ENCODE assay signal across 8 mouse cellular contexts in the genomic region with DNA sequence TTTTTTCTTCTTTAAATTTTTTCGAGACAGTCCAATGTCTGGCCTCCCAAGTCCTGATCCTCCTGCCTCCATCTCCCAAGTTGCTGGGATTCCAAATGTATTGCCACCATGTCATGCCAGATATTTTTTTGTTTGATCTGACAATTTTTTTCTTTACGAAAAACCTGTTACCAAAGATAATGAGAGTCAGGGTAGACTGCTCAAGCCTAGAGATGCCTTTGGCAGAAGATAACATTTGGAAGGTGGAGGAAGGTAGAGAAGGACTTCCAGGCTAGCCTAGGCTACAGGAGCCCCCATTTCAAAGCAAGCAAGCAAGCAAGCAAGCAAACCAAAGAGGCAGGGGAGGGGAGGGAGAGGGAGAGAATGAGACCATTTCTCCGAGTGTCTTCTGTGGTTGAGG. TPM values are rescaled to one million over a fixed set of nuclear protein-coding genes. Genes with fewer than 3 reads are reported as not detected.
DNase-seq lines count a peak whose midpoint lies in the region; ATAC-seq and TF ChIP-seq lines count a peak whose summit lies in the region.

No protein-coding gene starts in this region.

- peak overlapping the region; percentile 70 for H3K4me3 ChIP-seq in kidney, embryonic 15.5 days (replicated peaks)
- H3K4me3 ChIP-seq in hindbrain, postnatal 0 days (ENCODE audit: low read length), result peak overlapping the region; percentile 84
- peak overlapping the region; percentile 75 for H3K4me3 ChIP-seq in midbrain, postnatal 0 days (ENCODE audit: low read depth, low read length)

- no peak overlapping the region for H3K27ac ChIP-seq in kidney, embryonic 15.5 days
- peak overlapping the region; percentile 92 for H3K27ac ChIP-seq in hindbrain, postnatal 0 days
- peak overlapping the region; percentile 89; the same call in 1 of the 2 replicates for H3K27ac ChIP-seq in midbrain, postnatal 0 days (ENCODE audit: low read depth, low read length)

- no peak for ATAC-seq in kidney, embryonic 15.5 days (replicated peaks; ENCODE audit: low FRiP score)
- ATAC-seq in hindbrain, postnatal 0 days, result no peak
- ATAC-seq in midbrain, postnatal 0 days (ENCODE audit: low FRiP score), result no peak
- no peak for ATAC-seq in activated CD4-positive, CD25-positive, alpha-beta regulatory T cell, adult 4 months

- no peak for TF ChIP-seq CTCF in hindbrain, postnatal 0 days (IDR thresholded peaks at IDR 0.05; ENCODE audit: low read depth)
- TF ChIP-seq CTCF in midbrain, postnatal 0 days (IDR thresholded peaks at IDR 0.05), result no peak

- peak overlapping the region; percentile 63 for H3K4me2 ChIP-seq in kidney, embryonic 15.5 days
- H3K4me2 ChIP-seq in hindbrain, postnatal 0 days (ENCODE audit: low read depth, low read length), result peak overlapping the region; percentile 65
- peak overlapping the region; percentile 65 for H3K4me2 ChIP-seq in midbrain, postnatal 0 days (ENCODE audit: low read depth, low read length, poor library complexity, severe bottlenecking)

- H3K4me1 ChIP-seq in kidney, embryonic 15.5 days, result peaks cover 16% of the 10 kb centered on the region
- H3K4me1 ChIP-seq in hindbrain, postnatal 0 days (ENCODE audit: insufficient read depth, low read length), result 0 out of 2 replicates have a peak, but pooled peaks cover 6% of the 10 kb centered on the region
- H3K4me1 ChIP-seq in midbrain, postnatal 0 days (ENCODE audit: insufficient read depth, low read length), result peaks cover 4% of the 10 kb centered on the region

- H3K9ac ChIP-seq in kidney, embryonic 15.5 days, result peak overlapping the region; percentile 85
- peak overlapping the region; percentile 87 for H3K9ac ChIP-seq in hindbrain, postnatal 0 days (replicated peaks; ENCODE audit: low read length)
- H3K9ac ChIP-seq in midbrain, postnatal 0 days (replicated peaks; ENCODE audit: low read length, poor library complexity, severe bottlenecking), result peak overlapping the region; percentile 91

- no peak for DNase-seq in kidney, adult 9 months
- peak; percentile 20 for DNase-seq in c-Kit-negative CD71-positive TER-119-positive erythroid progenitor cells, embryonic 14.5 days (ENCODE audit: low read depth, low spot score)
- no peak for DNase-seq in hindbrain, postnatal 0 days (ENCODE audit: low spot score)
- DNase-seq in midbrain, postnatal 0 days (ENCODE audit: low spot score), result no peak
- DNase-seq in ovary, postnatal 36 days (ENCODE audit: low spot score), result no peak
- DNase-seq in testis, postnatal 14 days (ENCODE audit: low spot score), result no peak

- no peaks in the 10 kb centered on the region for H3K36me3 ChIP-seq in kidney, embryonic 15.5 days
- no peaks in the 10 kb centered on the region for H3K36me3 ChIP-seq in hindbrain, postnatal 0 days (ENCODE audit: insufficient read depth, low read length)
- H3K36me3 ChIP-seq in midbrain, postnatal 0 days (ENCODE audit: insufficient read depth, low read length), result no peaks in the 10 kb centered on the region

- no peaks in the 10 kb centered on the region for H3K27me3 ChIP-seq in kidney, embryonic 15.5 days
- H3K27me3 ChIP-seq in hindbrain, postnatal 0 days (ENCODE audit: insufficient read depth, low read length), result no peaks in the 10 kb centered on the region
- H3K27me3 ChIP-seq in midbrain, postnatal 0 days (ENCODE audit: insufficient read depth, low read length), result no peaks in the 10 kb centered on the region

- H3K9me3 ChIP-seq in kidney, embryonic 15.5 days (replicated peaks), result no peaks in the 10 kb centered on the region
- H3K9me3 ChIP-seq in hindbrain, postnatal 0 days (ENCODE audit: low read length), result no peaks in the 10 kb centered on the region
- H3K9me3 ChIP-seq in midbrain, postnatal 0 days (ENCODE audit: low read length), result no peaks in the 10 kb centered on the region

- 42% methylated on average over 3 of the region's 3 CpGs for WGBS in kidney, embryonic 15.5 days
- 33% methylated on average over 3 of the region's 3 CpGs for WGBS in hindbrain, postnatal 0 days
- WGBS in midbrain, postnatal 0 days, result 26% methylated on average over 3 of the region's 3 CpGs

RNA-seq across cellular contexts. Expression of a gene that starts 0.9 kb away (rescaled TPM):
- 39.2 and 40.3 TPM in 2 replicates for polyA plus RNA-seq in kidney, embryonic 15.5 days (2015; fragmentation: Nextera tagmentation; extraction: Ambion mirVana)
- total RNA-seq in hindbrain, postnatal 0 days (2014; rRNA removed), result 51.5 and 74.1 TPM in 2 replicates
- polyA plus RNA-seq in hindbrain, postnatal 0 days (2015; fragmentation: Nextera tagmentation; extraction: Ambion mirVana), result 63.5 and 64.8 TPM in 2 replicates
- total RNA-seq in midbrain, postnatal 0 days (2014; rRNA removed), result 83.3 and 91.4 TPM in 2 replicates
- polyA plus RNA-seq in midbrain, postnatal 0 days (2015; fragmentation: Nextera tagmentation; extraction: Ambion mirVana), result 65.3 and 70.7 TPM in 2 replicates
- polyA plus RNA-seq in activated CD4-positive, CD25-positive, alpha-beta regulatory T cell, adult 4 months (2017; shearing (Covaris generic)), result 10 to 100 TPM; 29.7 to 33.0 TPM

RNA-seq across cellular contexts. Expression of a gene that starts 7.0 kb away (rescaled TPM):
- 17.9 and 18.7 TPM in 2 replicates for polyA plus RNA-seq in kidney, embryonic 15.5 days (2015; fragmentation: Nextera tagmentation; extraction: Ambion mirVana)
- 13.6 and 16.7 TPM in 2 replicates for total RNA-seq in hindbrain, postnatal 0 days (2014; rRNA removed)
- polyA plus RNA-seq in hindbrain, postnatal 0 days (2015; fragmentation: Nextera tagmentation; extraction: Ambion mirVana), result 21.1 and 22.5 TPM in 2 replicates
- total RNA-seq in midbrain, postnatal 0 days (2014; rRNA removed), result 26.3 and 28.2 TPM in 2 replicates
- 16.9 and 18.7 TPM in 2 replicates for polyA plus RNA-seq in midbrain, postnatal 0 days (2015; fragmentation: Nextera tagmentation; extraction: Ambion mirVana)
- polyA plus RNA-seq in activated CD4-positive, CD25-positive, alpha-beta regulatory T cell, adult 4 months (2017; shearing (Covaris generic)), result 1 to 10 TPM; 4.6 to 4.7 TPM

RNA-seq across cellular contexts. Expression of a gene that starts 48.0 kb away (rescaled TPM):
- polyA plus RNA-seq in kidney, embryonic 15.5 days (2015; fragmentation: Nextera tagmentation; extraction: Ambion mirVana), result 52.6 and 53.7 TPM in 2 replicates
- total RNA-seq in hindbrain, postnatal 0 days (2014; rRNA removed), result 28.0 and 33.3 TPM in 2 replicates
- 20.9 and 23.4 TPM in 2 replicates for polyA plus RNA-seq in hindbrain, postnatal 0 days (2015; fragmentation: Nextera tagmentation; extraction: Ambion mirVana)
- total RNA-seq in midbrain, postnatal 0 days (2014; rRNA removed), result 29.4 and 40.6 TPM in 2 replicates
- polyA plus RNA-seq in midbrain, postnatal 0 days (2015; fragmentation: Nextera tagmentation; extraction: Ambion mirVana), result 21.0 TPM in 2 replicates
- 10 to 100 TPM; 22.2 to 29.7 TPM for polyA plus RNA-seq in activated CD4-positive, CD25-positive, alpha-beta regulatory T cell, adult 4 months (2017; shearing (Covaris generic))
